Mouse (Mus musculus) lung, adult 2 months (tissue): ENCODE measurements around the gene Plekha4. TPM values are rescaled to one million over a fixed set of nuclear protein-coding genes. Genes with fewer than 3 reads are reported as not detected.
A peak's percentile ranks its signal among the peaks of the same experiment; 100 is the strongest.

ENCODE experiments used
- DNase-seq: peaks from one replicate; pipeline ENCODE4 v3.0.0; 2022
- H3K4me1 ChIP-seq: fragments of 200-500 bp; 2 replicates; pipeline ENCODE4 v1.6.1; 2011; ENCODE audit warnings: low read length; ENCODE audit not compliant: control insufficient read depth, insufficient read depth
- H3K4me3 ChIP-seq: fragments of 200-500 bp; replicated peaks from 2 replicates; pipeline ENCODE3; 2011; ENCODE audit warnings: low read depth, mild to moderate bottlenecking, control low read depth, low read length; ENCODE audit errors: extremely low read depth
- CTCF ChIP-seq: fragments of 200-500 bp; IDR thresholded peaks from 2 replicates; pipeline ENCODE4 v1.5.1; 2011; ENCODE audit warnings: mild to moderate bottlenecking, low read length, control low read depth; ENCODE audit not compliant: insufficient read depth
- POLR2A ChIP-seq: fragments of 200-500 bp; IDR thresholded peaks from 2 replicates; pipeline ENCODE4 v1.6.1; 2011; ENCODE audit warnings: low read depth, mild to moderate bottlenecking, control low read depth, low read length, borderline replicate concordance; ENCODE audit errors: extremely low read depth
- WGBS: fragments of 180-500 bp; shearing (Covaris S2); methylation state at CpG from one replicate; pipeline ENCODE4 v1.1.7; 2018; 5-methylcytosine and 5-hydroxymethylcytosine counted together
- polyA plus RNA-seq: library from polyadenylated mRNA; depleted of rRNA; stranded (reverse); fragments of >200 nt; gene quantifications from 2 replicates; pipeline ENCODE4 v1.2.3, GENCODE M21; 2012

The Plekha4 gene
- polyA plus RNA-seq, 1 experiment: 13.1 TPM

- no peak overlapping the region for H3K4me3 ChIP-seq
- peaks cover under 1% of the 10 kb centered on the region for H3K4me1 ChIP-seq
- DNase-seq: no peak
- no peak for TF ChIP-seq POLR2A
- TF ChIP-seq CTCF: no peak
- WGBS: 70% methylated on average over 2 of the region's 2 CpGs
Observed at GRCm38 (mm10) chr7:45564811-45565210, 38.7 kb downstream of the Plekha4 start.

- TF ChIP-seq POLR2A: no peak
- no peak for TF ChIP-seq CTCF
- DNase-seq: no peak
- H3K4me1 ChIP-seq: peaks cover 3% of the 10 kb centered on the region
- WGBS: 92% methylated on average over 9 of the region's 9 CpGs
- no peak overlapping the region for H3K4me3 ChIP-seq
Observed at GRCm38 (mm10) chr7:45565446-45565845, 39.3 kb downstream of the Plekha4 start.

- Histone ChIP-seq H3K4me1 (peaks cover 7% of the 10 kb centered on the region), H3K4me3 (no peak overlapping the region)
- 69% methylated on average over 8 of the region's 8 CpGs for WGBS
- DNase-seq: no peak
- TF ChIP-seq CTCF: no peak
- TF ChIP-seq POLR2A: no peak
Observed at GRCm38 (mm10) chr7:45567112-45567779, 41.1 kb downstream of the Plekha4 start.

- WGBS: 2% methylated on average over 24 of the region's 24 CpGs
- Histone ChIP-seq H3K4me1 (peaks cover 7% of the 10 kb centered on the region), H3K4me3 (peak overlapping the region; percentile 48)
- peak; percentile 83 for DNase-seq
- TF ChIP-seq POLR2A (peak; percentile 32; the same call in 1 of the 2 replicates), CTCF (no peak)
Observed at GRCm38 (mm10) chr7:45567780-45568516, 41.8 kb downstream of the Plekha4 start.

- 77% methylated on average over 10 of the region's 10 CpGs for WGBS
- no peak for TF ChIP-seq CTCF
- no peak for TF ChIP-seq POLR2A
- DNase-seq: no peak
Observed at GRCm38 (mm10) chr7:45568601-45569473, 42.7 kb downstream of the Plekha4 start.

GRCm38 (mm10) chr7:45570103-45570741 lies 44.1 kb downstream of the Plekha4 start, which contains the start of gene Bcat2:
Gene Bcat2, plus strand, starts transcription at chr7:45570153.
- H3K4me1 ChIP-seq: peaks cover 7% of the 10 kb centered on the region

More at GRCm38 (mm10) chr7:45568601-45569473, 42.7 kb downstream of the Plekha4 start:
- H3K4me1 ChIP-seq: peaks cover 7% of the 10 kb centered on the region
- no peak overlapping the region for H3K4me3 ChIP-seq

GRCm38 (mm10) chr7:45571966-45572365 lies 45.8 kb downstream of the Plekha4 start:
- DNase-seq: no peak
- Histone ChIP-seq H3K4me3 (no peak overlapping the region), H3K4me1 (peaks cover 7% of the 10 kb centered on the region)
- 53% methylated on average over 1 of the region's 1 CpGs for WGBS
- TF ChIP-seq POLR2A (no peak), CTCF (no peak)

More at GRCm38 (mm10) chr7:45570103-45570741, 44.1 kb downstream of the Plekha4 start, which contains the start of gene Bcat2:
- peak; percentile 79 for DNase-seq
- H3K4me3 ChIP-seq: peak within 1 kb of the TSS; percentile 85
- WGBS: under 1% methylated on average over 42 of the region's 42 CpGs
- TF ChIP-seq CTCF (no peak), POLR2A (peak; percentile 61; the same call in 1 of the 2 replicates)

GRCm38 (mm10) chr7:45573954-45574353 lies 47.8 kb downstream of the Plekha4 start:
- no peak for TF ChIP-seq CTCF
- TF ChIP-seq POLR2A: no peak
- H3K4me3 ChIP-seq: no peak overlapping the region
- DNase-seq: no peak
- peaks cover 7% of the 10 kb centered on the region for H3K4me1 ChIP-seq
- 65% methylated on average over 8 of the region's 8 CpGs for WGBS
